Mouse (Mus musculus) spleen, adult 18-20 months (tissue): ENCODE measurements around the gene Hist1h1b.
"Not testable (repeated sequence)": the region's sequence is repeated elsewhere in the genome, so short reads cannot be mapped to it uniquely, and the experiment has no call there.

ENCODE experiments used
- DNase-seq, 2 experiments: peaks; one replicate each; pipeline ENCODE4 v3.0.0; 2022; ENCODE audit warnings: mixed read lengths in 2 of 2

Gene Hist1h1b

DNA sequence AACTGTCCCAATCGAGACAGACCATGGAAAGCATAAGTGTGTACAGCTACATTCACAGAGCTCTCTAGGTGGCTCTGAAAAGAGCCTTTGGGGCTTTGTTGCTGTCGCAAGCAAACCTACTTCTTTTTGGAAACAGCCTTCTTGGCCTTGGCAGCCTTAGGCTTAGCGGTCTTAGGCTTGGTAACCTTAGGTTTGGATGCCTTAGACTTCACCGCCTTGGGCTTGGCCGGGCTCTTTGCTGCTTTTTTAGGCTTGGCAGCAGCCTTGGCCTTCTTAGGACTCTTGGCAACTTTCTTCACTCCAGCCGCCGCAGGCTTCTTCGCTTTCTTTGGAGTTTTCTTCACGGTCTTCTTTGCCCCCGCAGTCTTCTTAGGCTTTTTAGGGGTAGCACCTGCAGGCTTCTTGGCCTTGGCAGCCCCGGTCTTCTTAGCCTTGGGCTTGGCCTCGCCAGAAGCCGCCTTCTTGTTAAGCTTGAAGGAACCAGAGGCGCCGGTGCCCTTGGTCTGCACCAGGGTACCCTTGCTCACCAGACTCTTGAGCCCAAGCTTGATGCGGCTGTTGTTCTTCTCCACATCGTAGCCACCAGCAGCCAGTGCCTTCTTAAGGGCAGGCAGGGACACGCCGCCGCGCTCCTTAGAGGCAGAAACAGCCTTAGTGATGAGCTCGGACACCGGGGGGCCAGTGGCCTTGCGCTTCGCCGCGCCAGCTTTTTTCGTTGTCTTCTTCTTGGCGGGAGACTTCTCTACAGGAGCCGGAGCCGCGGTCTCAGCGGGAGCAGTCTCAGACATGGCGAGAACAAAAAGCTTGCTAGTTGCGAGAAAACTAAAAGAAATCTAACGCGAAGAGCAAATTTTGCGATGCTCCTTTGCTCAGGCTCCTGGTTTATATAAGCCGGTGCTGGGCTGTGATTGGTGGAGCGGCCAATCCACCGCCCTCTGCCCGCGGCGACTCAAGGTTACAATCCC lies at the start of gene Hist1h1b:
Hist1h1b (minus strand) TSS at position 859 of the 965 bp plus-strand sequence.
- DNase-seq: peak; percentile 37 to 42

DNA sequence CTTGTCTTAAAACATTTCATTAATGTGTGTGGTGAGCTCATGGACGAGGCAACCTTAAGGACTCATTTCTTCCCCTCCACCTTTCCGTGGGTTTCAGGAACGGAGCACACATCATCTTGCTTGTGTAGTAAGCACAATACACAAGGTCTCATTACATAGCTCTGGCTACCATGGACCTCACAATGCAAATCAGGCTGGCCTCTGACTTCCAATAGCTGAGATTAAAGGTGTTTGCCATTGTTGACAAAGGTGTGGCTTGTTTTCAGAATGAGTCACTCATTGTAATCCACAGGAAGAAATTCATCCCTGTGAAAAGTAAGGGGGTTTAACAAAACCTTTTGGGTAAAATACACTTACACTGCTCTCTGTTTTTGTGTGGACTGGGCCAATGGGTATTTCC lies 48.1 kb upstream of the Hist1h1b start:
- no peak for DNase-seq

DNA sequence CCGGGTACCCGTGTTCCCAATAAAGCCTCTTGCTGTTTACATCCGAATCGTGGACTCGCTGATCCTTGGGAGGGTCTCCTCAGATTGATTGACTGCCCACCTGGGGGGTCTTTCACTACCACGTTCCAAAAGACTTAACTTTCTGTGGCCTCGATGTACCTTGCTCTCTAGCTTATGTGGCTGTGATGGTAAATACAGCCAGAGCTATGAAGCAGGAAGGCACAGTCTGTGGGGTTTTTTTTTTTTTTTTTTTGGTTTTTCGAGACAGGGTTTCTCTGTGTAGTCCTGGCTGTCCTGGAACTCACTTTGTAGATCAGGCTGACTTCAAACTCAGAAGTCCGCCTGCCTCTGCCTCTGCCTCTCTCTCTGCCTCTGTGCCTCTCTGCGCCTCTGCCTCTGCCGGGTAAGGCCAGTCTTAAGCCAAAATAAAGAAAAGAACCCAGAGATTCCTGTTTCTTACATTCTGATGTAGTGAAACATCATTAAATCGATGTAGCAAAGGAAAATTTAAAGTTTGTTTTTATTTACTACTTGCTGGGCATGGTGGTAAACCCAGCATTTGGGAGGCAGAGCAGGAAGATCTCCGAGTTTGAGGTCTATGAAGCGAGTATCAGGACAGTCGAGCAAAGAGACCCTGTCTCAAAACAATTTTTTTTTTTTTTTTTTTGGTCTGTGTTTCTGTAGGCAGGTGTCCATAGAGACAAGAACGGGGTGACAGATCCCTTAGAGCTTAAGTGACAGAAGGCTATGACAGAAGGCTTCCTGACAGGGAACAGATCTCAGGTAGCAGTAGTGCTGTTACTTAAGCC lies 39.9 kb upstream of the Hist1h1b start:
- not testable (repeated sequence) for DNase-seq

DNA sequence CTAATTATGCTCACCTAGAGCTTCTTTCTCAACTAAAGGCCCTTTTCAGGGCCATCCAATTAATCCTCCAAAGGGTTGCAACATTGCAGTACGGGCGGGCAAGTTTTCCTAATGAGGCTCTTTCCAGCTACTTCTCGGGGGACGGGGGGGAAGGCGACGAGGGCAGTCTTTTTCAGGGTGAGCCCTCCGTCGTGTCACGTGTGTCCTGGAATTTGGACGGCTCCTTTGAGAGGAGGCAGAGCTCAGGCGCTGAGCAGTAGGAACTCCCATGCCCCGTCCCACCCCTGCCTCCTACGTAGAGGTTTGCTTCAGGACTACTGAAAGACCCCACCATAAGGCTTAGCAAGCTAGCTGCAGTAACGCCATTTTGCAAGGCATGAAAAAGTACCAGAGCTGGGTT lies 31.7 kb upstream of the Hist1h1b start:
- not testable (repeated sequence) for DNase-seq

DNA sequence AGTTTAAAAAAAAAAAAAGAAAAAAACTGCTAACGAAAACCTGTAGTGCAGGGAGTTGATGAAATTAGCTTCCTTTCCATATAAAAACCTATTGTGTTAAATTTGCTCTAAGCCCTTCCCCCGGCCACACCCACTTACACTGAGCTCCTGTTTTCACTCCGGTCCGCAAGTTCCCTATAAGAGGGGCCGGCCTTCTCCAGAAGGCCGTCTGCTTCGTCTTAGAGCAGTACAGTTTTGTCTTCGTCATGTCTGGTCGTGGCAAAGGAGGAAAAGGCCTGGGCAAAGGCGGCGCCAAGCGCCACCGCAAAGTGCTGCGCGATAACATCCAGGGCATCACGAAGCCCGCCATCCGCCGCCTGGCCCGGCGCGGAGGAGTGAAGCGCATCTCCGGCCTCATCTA lies 31.1 kb upstream of the Hist1h1b start, which contains the start of gene Hist1h4m:
Hist1h4m (plus strand) TSS at position 208 of the 400 bp plus-strand sequence.
- DNase-seq: peak; percentile 36 to 43

- DNase-seq: not testable (repeated sequence)
Observed at GRCm38 (mm10) chr13:21811074-21811473, 30.6 kb upstream of the Hist1h1b start.

DNA sequence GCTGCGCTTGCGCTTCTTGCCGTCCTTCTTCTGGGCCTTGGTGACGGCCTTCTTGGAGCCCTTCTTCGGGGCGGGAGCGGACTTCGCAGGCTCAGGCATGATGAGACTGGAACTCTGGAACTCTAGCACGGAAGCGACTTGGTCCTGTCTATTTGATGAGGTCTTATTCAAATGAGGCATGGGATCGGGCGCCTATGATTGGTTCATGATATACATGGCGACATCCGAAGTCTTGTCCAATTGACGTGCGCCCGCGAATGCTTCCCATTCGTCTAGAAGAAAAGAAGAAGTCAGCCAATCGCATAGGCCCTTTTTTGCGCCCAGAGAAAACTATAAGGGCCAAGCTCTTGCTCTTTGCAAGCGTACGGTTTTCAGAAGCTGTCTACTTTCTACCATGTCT lies 29.6 kb upstream of the Hist1h1b start, which contains the start of the genes Hist1h2bq and Hist1h2ao:
Hist1h2bq (minus strand) TSS at position 125 of the 400 bp plus-strand sequence.
Hist1h2ao (plus strand) TSS at position 393 of the 400 bp plus-strand sequence.
- not testable (repeated sequence) for DNase-seq

DNA sequence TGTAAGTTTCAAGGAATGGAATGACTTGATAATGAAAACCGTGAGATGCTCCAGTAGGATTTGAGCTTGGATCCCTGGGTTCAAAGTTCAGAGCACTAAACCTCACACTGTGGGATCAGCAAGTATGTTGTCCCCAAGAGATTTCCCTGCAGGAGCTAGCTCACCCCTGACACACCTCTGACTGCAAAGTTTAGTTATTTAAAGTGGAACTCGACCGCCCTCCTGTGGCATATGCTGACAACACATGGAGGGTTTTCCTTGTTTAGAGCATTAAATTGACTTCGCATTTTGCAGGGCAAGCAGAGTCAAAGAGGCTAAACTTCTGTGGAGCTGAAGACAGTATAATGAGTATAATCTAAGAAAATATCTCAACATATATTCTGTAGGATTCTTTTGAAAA lies 22.6 kb upstream of the Hist1h1b start:
- DNase-seq: not testable (repeated sequence)

DNA sequence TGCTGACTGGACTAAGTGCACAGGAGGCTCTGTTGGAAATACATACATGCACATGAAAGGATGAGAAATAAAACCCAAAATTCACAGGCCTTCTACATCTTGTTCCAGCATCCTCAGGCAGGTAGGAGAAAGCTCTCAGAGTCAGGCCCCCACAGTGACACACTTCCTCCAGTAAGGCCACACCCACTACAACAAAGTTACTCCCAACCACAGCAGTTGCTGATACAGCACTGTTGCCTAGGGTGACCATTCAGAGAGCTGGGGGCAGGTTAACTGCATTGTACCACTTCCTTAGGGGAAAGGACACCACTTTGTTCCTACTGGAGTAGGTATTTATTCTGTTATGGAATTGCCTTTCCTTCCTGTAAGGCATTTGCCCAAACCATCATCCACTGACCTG lies 16.7 kb upstream of the Hist1h1b start:
- DNase-seq: not testable (repeated sequence)

- DNase-seq: no peak
Observed at GRCm38 (mm10) chr13:21795584-21795983, 15.2 kb upstream of the Hist1h1b start.

- no peak for DNase-seq
Observed at GRCm38 (mm10) chr13:21790601-21791283, 10.3 kb upstream of the Hist1h1b start.

DNA sequence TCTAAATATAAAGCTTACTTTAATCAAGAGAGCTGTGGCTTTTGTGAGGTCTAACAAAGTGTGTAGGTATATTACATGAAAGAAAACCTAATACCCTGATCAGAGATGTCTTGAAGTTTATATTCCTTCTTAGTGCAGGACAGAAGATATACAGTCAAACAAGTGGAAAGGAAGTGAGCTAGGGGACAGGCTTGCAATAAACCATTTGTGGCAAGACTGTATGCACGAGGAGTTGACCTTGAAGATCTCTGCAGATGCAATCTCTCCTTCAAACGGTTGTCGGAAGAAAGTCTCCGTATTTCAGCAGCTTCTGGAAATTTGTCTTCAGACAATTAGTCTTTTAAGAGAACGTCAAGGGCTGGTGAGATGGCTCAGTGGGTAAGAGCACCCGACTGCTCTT lies 9.5 kb upstream of the Hist1h1b start:
- DNase-seq: no peak

- no peak for DNase-seq
Observed at GRCm38 (mm10) chr13:21787760-21788593, 7.6 kb upstream of the Hist1h1b start.

GRCm38 (mm10) chr13:21786899-21787629 lies 6.6 kb upstream of the Hist1h1b start, which contains the start of the genes Hist1h2an and Hist1h2bp:
Gene Hist1h2an (minus strand): TSS chr13:21787218.
Gene Hist1h2bp (plus strand): TSS chr13:21787461.
- peak; percentile 64 to 65 for DNase-seq

DNA sequence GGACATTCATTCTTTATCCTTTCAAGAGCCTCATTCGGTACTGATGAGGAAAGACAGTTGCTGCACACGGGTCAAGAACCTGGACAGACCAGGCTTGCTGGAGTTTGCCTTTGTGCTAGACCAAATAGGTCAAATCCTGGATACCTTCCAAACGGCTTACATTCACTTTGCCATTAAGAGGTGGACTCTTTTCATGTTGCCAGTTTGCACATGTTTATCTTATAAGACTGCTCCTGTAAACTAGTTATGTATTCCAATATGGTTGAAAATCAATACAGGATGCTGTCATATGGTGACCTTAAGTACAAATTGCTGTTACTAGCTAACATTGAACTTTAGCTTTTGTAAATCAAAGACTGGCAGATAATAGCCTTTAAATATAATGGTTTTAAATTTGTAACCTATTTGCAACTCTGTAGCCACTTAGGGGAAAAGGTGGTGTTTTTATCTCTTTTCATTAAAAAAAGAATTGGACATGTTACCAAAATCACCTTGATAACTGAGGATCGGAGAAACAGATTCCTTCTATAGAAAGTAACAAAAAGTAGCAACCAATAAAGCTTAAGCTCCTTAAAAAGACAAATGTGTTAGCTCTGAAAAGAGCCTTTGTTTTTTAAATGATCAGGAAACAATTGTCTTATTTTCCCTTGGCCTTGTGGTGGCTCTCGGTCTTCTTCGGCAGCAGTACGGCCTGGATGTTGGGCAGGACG lies 5.9 kb upstream of the Hist1h1b start:
- no peak for DNase-seq

DNA sequence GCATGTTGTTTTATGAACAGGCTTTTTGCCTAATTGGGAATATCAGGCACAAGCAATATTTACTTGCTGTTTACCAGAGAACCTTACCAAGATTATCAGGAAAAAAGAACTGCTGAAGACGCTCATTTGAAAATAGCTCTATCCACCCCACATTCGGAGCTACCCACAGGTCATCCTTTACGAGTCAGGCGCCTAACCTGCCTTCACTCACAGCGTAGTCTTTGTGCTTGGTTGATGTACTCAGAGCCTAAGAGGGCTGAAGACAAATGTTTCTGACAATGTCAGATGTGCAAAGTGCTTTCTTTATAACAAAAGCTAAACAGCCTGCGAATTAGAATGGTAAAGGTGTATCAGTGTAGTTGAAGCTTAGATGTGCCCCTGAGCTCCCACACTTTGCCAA lies 3.9 kb upstream of the Hist1h1b start:
- no peak for DNase-seq

- no peak for DNase-seq
Observed at GRCm38 (mm10) chr13:21783734-21784161, 3.3 kb upstream of the Hist1h1b start.

GRCm38 (mm10) chr13:21783255-21783617 lies 2.8 kb upstream of the Hist1h1b start, which contains the start of gene Hist1h3i:
Gene Hist1h3i (minus strand): TSS chr13:21783370.
- DNase-seq: peak; percentile 24 to 38

GRCm38 (mm10) chr13:21782361-21783254 lies 2.2 kb upstream of the Hist1h1b start:
- DNase-seq: peak; percentile 17 to 22
